Mouse (Mus musculus): ENCODE data around the gene Pxn.
"Not testable (repeated sequence)": the region's sequence is repeated elsewhere in the genome, so short reads cannot be mapped to it uniquely, and the experiment has no call there.

Gene Pxn

DNA sequence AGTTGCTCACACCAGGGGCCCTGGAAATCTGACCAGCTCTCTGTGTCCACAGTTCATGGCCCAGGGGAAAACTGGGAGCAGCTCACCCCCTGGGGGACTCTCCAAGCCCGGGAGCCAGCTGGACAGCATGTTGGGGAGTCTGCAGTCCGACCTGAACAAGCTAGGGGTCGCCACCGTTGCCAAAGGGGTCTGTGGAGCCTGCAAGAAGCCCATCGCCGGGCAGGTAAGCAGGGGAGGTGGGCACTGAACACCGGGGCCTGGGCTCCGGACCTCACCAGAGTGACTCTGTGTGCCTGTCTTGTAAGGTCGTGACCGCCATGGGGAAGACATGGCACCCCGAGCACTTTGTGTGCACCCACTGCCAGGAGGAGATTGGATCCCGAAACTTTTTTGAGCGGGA lies 45.3 kb downstream of the Pxn start:
- in situ Hi-C loops (cut with MboI) = no loop called here

DNA sequence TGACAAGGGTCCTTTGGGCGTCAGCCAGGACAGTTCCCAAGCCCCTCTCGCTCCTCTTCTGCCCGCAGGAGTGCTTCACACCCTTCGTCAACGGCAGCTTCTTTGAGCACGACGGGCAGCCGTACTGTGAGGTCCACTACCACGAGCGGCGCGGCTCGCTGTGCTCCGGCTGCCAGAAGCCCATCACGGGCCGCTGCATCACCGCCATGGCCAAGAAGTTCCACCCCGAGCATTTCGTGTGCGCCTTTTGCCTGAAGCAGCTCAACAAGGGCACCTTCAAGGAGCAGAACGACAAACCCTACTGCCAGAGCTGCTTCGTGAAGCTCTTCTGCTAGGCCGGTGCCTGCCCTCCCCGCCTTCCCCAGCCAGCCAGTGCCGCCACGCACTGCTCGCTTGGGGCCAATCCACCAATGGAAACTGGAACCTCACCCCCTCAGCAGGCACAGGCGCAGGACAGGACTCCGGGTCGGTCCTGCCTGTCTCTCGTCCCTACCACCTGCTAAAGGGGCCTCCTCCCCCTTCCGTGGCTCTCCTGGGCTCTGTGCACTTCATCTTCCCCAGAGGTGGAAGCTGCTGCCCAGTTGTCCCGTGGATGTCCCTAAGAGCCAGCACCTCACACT lies 47.4 kb downstream of the Pxn start:
- in situ Hi-C loops (cut with MboI) = no loop called here

DNA sequence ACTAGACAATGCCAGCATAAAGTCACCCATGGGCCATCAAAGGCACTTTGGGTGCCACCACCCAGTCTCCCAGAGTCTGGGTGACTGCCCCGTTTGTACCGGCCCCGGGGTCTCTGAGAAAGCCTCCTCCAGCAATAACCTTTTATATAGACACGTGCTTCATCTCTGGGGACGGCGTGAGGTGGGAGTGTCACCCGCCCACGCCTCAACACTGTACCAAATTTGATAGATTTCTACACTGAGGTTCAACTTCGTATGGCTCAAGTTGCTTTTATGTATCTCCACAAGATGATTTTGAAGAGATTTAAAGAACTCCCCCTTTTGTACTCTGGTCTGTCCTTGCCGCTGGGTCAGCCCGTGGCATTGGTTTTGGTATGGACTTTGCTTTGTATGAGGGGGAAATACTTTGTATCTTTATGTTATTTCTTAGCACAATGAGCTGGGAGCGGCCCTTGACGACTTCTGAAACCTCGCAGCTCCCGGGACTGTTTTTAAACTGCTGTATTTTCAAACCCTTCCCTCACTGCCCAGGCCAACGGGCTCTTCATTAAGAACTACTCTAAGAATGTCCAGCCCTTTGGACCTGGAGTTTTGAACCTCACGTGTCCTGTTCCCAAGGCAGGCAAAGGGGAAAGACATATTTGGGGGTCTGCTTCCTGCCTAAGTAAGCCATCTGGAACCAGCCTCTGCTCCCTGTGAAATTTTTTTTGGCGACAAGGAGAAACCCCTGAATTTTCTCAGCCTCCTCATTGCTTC lies 48.2 kb downstream of the Pxn start:
- in situ Hi-C loops (cut with MboI) = no loop called here

DNA sequence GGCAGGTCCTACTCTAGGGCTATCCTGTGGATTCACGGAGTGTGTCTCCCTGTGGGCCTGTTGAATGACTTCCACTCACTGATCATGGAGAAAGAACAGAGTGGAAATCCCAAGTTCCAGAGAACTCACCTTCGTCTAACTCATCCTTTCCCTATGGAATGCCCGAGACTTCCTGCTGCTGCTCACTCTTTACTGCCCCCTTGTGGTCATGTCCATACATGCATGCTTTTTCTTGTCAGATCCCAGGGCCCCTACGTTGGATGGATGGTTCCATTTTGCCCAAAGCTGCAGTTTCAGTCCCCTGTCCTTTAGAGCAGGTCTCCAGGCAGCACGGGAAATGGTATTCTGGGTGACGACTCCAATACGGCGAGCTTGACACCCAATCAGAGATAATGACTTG lies 49.7 kb downstream of the Pxn start:
- in situ Hi-C loops (cut with MboI) = no loop called here

DNA sequence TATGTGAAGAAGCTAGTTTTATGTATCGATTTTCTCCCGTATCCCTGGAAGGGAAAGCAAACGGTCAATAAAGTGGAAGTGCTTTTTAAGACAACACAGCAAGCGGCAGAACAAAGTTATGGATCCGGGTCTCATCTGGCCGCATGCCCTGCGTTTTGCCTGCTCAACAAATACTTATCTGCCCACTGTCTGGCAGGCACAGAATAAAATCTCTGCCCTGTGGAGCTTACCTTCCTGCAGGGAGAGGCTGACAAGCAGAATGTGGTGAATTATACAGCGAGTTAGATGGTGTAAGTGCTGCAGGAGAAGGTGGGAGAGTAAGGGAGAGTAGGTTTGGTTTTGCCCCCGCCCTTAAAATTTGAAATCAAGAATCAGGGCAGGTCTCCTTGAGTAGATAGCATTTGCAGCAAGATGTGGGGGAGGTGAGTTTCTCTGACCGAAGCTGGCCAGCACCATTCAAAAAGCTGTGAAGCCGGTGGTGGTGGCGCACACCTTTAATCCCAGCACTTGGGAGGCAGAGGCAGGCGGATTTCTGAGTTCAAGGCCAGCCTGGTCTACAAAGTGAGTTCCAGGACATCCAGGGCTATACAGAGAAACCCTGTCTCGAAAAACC lies 51.8 kb downstream of the Pxn start:
- in situ Hi-C loops (cut with MboI) = no loop called here

GRCm38 (mm10) chr5:115559237-115560101 lies 53.0 kb downstream of the Pxn start, which contains the start of gene Rplp0:
TSS of gene Rplp0 (plus strand) at chr5:115559467.
- in situ Hi-C loops (cut with MboI) = no loop called here

DNA sequence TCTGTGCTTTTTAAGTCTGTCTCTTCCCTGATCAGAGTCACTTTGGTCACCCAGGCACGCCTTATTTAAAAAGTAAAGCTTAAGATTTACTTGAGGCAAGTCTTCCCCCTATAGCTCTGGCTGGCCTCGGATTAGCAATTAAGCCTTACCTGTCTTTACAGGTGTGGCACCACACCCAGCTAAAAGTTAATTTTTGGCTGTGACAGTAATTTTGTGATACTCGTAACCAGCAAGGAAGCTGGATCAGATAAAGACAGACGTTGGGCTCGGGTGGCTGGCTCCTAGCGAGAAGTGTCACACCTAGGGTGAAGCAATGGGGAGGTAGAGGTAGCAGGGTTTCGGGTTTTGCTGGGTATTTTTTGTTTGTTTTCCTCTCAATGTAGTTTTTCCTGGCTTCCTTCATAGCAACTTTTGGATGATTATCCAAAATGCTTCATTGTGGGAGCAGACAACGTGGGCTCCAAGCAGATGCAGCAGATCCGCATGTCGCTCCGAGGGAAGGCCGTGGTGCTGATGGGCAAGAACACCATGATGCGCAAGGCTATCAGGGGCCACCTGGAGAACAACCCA lies 53.9 kb downstream of the Pxn start:
- in situ Hi-C loops (cut with MboI) = no loop called here

DNA sequence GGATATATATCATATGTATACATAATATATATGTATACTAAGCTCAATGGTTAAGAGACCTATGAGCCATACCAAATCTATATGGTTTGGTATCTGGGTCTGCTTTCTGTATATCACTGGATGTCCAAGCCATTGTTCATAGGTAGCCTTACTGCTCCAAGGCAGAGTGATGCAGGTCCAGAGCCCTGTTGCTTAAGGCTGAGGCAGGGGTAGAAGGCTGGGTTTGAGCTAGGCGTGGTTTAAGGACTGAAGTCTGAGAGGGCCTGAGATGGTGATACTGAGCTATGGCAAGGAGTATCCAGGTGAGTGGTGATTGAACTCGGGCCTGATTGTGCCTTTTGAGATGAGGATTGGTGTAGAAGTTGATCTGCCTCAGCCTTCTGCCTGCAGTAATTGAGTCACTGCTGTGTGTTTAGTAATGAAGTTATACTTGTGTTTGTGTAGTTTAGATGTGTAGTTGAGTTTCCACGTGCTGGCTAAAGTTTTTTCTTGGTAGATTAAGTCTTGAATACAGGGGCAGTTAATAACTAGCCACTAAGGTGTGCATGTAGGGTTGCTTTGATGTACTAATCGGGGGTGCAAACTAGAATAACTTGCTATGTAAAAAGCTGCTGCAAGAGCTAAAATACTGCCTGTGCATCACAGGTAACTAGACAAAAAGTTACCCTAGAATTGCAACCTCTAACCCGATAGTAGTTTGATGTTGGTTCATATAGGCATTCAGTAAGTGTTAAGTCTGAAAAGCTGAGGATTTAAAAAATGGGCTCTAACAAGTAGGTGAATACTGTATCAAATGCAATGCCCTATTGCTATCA lies 57.5 kb downstream of the Pxn start:
- in situ Hi-C loops (cut with MboI) = no loop called here

GRCm38 (mm10) chr5:115564737-115565393 lies 58.4 kb downstream of the Pxn start, which contains the start of gene Gcn1l1:
TSS of gene Gcn1l1 (plus strand) at chr5:115565254.
- in situ Hi-C loops (cut with MboI) = no loop called here

- in situ Hi-C loops (cut with MboI) = no loop called here
Measured at GRCm38 (mm10) chr5:115565403-115565802, 58.9 kb downstream of the Pxn start.

DNA sequence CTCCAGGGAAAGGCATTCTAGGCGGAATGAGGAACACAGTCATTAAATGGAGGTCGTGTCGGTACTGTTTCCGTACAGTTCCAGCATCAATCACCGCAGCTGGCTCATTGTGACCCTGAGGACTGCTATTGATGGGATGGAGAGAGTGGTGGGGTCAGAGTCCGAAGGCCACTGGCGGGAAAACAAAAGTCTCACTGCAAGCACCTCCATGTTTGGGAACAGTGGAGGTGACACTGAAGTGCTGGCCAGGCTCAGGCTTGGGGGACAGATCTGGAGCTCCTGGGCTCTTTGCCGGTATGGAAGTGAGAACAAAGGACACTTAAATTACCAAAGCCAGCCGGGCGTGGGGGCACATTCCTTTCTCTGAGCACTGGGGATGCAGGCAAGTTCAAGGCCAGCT lies 62.2 kb downstream of the Pxn start:
- in situ Hi-C loops (cut with MboI) = no loop called here

DNA sequence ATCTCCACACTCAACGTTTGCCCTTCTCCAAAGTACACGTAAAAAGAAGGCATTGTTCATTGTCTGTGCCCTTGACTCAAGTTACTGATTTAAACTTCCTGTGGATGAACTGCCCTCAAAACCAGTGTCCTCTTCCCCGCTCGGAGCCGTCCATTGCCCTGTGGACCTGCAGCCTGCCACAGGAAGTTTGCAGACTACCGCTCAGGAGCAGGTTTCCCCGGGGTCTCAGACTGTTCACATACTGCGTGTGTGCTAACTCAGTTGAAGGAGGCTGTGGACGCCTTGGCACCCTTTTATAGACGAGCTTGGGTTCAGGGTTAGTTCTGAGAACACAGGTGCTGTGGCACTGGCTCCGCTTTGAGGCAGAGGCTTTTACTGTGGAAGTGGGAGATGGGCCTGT lies 62.8 kb downstream of the Pxn start:
- in situ Hi-C loops (cut with MboI) = no loop called here

GRCm38 (mm10) chr5:115569721-115570120 lies 63.2 kb downstream of the Pxn start:
- in situ Hi-C loops (cut with MboI) = no loop called here

- in situ Hi-C loops (cut with MboI) = no loop called here
Measured at GRCm38 (mm10) chr5:115571086-115571485, 64.6 kb downstream of the Pxn start.

- in situ Hi-C loops (cut with MboI) = no loop called here
Measured at GRCm38 (mm10) chr5:115572679-115573535, 66.4 kb downstream of the Pxn start.

DNA sequence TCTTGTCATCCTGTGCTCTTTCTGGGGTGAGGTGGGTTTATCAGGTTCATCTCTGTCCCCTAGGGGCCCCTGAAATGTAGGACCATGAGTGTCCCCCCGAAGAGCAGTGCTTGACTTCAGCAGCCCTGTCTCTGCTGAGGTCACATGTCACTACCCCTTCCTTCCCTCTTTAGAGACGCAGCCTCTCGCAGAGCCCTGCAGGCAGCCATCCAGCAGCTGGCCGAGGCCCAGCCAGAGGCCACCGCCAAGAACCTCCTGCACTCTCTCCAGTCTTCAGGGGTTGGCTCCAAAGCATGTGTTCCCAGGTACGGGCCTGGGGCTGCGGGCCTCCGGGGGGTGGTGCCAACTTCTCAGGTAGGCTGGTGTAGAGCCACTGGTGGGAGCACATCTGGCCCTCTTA lies 68.5 kb downstream of the Pxn start:
- in situ Hi-C loops (cut with MboI) = no loop called here

DNA sequence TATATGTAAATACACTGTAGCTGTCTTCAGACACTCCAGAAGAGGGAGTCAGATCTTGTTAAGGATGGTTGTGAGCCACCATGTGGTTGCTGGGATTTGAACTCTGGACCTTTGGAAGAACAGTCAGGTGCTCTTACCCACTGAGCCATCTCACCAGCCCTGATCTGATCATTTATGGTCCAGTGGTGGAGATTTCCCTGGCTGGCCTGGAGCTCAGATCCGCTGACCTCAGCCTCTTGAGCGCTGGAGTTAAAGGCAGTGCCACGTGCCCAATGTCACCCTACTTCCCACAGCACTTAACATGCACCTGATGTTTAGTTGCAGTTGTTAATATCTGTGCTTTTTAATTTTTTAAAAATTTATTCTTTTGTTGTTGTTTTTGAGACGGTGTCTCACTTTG lies 71.2 kb downstream of the Pxn start:
- in situ Hi-C loops (cut with MboI) = not testable (repeated sequence)

DNA sequence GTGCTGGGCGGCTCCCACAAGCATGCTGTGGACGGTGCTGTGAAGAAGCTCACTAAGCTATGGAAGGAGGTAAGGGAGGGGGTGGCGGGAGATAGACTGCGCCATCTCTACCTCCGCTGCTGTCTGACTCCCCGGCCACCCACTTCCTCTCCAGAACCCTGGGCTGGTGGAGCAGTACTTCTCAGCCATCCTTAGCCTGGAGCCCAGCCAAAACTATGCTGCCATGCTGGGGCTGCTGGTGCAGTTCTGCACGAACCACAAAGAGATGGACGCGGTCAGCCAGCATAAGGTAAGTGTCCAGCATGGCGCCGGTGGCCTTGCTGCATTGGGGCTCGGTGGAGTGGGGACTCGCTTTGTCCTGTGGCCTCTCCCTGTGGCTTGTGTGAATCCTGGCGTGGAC lies 72.4 kb downstream of the Pxn start:
- in situ Hi-C loops (cut with MboI) = no loop called here

DNA sequence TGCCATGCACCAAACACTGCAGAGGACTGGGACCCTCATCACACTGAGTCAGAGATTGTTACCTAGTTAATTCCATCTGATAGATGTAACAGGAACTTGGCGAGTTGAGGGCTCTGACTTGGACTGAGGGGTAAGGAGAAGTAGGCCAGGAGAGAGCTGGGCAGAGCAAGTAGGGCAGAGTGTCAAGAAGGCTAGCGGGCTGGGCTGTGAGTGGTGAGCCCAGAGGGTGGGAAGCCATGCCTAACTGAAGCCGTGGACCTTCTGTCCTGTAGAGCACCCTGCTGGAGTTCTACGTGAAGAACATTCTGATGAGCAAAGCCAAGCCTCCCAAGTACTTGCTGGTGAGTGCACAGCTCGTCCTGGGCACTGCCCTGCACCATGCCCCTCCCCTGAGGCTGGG lies 72.9 kb downstream of the Pxn start:
- in situ Hi-C loops (cut with MboI) = no loop called here

Data from mature B cell (primary cell).